Mouse (Mus musculus): ENCODE results near the gene Gm813. TPM values are rescaled to one million over a fixed set of nuclear protein-coding genes. Genes with fewer than 3 reads are reported as not detected.
"Not testable (repeated sequence)": the region's sequence is repeated elsewhere in the genome, so short reads cannot be mapped to it uniquely, and the experiment has no call there.

Gene Gm813
- polyA plus RNA-seq (2015; fragmentation: Nextera tagmentation; extraction: Ambion mirVana): not detected in 2 replicates

DNA sequence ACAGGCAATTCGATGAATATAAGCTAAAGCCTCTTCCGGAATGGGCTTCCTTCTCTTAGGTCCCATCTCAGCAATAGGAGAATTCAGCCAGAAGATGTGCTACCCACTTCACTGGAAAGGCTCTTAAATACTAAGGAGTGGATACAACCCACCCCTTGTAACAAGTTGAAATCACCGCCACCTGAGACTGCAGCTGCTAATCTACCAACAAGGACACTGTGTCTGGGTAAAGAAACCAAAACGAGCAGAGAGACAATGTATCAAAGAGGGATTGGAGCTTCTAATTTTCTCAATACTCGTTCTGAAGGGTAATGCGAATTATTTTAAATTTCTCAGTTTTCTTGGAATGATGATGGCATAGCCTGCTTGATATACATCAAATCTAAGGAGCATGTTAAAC, at the start of gene Gm813:
TSS of gene Gm813 (minus strand) at position 101 of the 400 bp plus-strand sequence.
- H3K4me3 ChIP-seq (replicated peaks): no peak within 1 kb of the TSS
- no peaks in the 10 kb centered on the region for H3K4me1 ChIP-seq (replicated peaks)
- no peak within 1 kb of the TSS for H3K27ac ChIP-seq (replicated peaks)
- H3K9me3 ChIP-seq (replicated peaks): no peaks in the 10 kb centered on the region
- 71% methylated on average over 6 of the region's 6 CpGs for WGBS (ENCODE audit: insufficient replicate concordance)
- H3K4me2 ChIP-seq: no peak within 1 kb of the TSS
- no peaks in the 10 kb centered on the region for H3K27me3 ChIP-seq
- H3K9ac ChIP-seq: no peak within 1 kb of the TSS
- ATAC-seq (ENCODE audit: insufficient read depth): no peak
- no peaks in the 10 kb centered on the region for H3K36me3 ChIP-seq (replicated peaks)

DNA sequence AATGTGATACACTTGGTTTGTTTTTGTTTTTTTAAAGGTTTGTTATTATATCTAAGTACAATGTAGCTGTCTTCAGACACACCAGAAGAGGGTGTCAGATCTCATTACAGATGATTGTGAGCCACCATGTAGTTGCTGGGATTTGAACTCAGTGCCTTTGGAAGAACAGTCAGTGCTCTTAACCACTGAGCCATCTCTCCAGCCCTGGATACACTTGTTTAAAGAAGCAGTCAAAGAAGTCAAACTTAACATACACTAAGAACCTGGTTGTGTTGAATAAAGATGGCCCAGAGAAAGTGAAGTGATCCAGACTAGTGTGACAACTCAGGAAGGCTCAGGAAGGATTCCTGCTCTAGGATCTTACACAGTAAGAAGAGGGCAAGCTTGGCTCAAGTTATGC, 48.4 kb upstream of the Gm813 start:
- Histone ChIP-seq H3K27ac (replicated peaks) (peak overlapping the region; percentile 98), H3K4me1 (replicated peaks) (peaks cover 88% of the 10 kb centered on the region)
- H3K4me3 ChIP-seq (replicated peaks); H3K27me3 ChIP-seq; H3K36me3 ChIP-seq (replicated peaks); H3K9ac ChIP-seq; H3K9me3 ChIP-seq (replicated peaks); ATAC-seq (ENCODE audit: insufficient read depth); H3K4me2 ChIP-seq: not testable (repeated sequence)

DNA sequence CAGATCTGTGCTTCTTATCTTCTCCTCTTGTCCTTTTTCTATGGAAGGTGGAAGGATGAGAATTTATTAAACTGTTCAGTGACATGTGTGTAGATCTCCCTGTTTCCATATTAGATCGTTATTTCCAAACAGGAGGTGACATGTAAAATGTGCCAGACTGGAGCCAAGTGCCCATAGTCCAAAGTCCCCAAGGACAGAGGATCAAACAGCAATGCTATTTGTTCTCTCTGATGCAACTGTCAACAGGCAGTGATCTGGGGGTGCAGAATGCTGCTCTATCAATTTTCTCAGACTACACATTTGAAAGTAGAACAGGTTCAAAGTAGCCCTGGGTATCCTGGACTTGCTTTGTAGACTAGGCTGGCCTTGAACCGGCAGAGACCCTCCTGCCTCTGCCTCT, 47.0 kb upstream of the Gm813 start:
- H3K4me2 ChIP-seq: no peak overlapping the region
- no peak overlapping the region for H3K4me3 ChIP-seq (replicated peaks)
- H3K27ac ChIP-seq (replicated peaks): peak overlapping the region; percentile 97
- WGBS (ENCODE audit: insufficient replicate concordance): 77% methylated on average over 2 of the region's 2 CpGs
- no peak overlapping the region; the same call in 1 of the 2 replicates for H3K9ac ChIP-seq
- ATAC-seq (ENCODE audit: insufficient read depth): no peak
- H3K9me3 ChIP-seq (replicated peaks): no peaks in the 10 kb centered on the region
- no peaks in the 10 kb centered on the region for H3K27me3 ChIP-seq
- no peaks in the 10 kb centered on the region for H3K36me3 ChIP-seq (replicated peaks)
- peaks cover 92% of the 10 kb centered on the region for H3K4me1 ChIP-seq (replicated peaks)

DNA sequence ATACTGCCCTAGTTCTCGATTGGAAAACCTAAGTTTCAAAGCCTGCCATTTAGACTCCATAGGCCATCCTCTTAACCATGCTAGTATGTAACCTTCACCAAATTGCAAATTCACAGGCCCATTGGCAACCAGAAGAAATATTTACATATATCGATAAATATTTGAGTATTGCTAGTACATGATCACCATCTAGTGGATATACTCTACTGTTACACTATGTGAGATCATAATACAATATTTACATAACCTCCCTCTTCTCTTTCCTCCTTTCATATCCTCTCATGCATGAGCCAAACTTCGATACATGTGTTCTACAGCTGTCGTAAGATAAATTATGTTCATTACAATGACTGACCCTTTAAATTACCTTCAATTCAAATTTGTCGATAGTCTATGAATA, 46.2 kb upstream of the Gm813 start:
- Histone ChIP-seq H3K4me2 (peak overlapping the region; percentile 27; the same call in 1 of the 2 replicates), H3K9me3 (replicated peaks) (no peaks in the 10 kb centered on the region), H3K27me3 (no peaks in the 10 kb centered on the region), H3K27ac (replicated peaks) (peak overlapping the region; percentile 97), H3K9ac (no peak overlapping the region), H3K36me3 (replicated peaks) (no peaks in the 10 kb centered on the region), H3K4me3 (replicated peaks) (no peak overlapping the region), H3K4me1 (replicated peaks) (peaks cover 94% of the 10 kb centered on the region)
- ATAC-seq (ENCODE audit: insufficient read depth): peak; percentile 2; the same call in 1 of the 2 replicates
- 41% methylated on average over 5 of the region's 5 CpGs for WGBS (ENCODE audit: insufficient replicate concordance)

DNA sequence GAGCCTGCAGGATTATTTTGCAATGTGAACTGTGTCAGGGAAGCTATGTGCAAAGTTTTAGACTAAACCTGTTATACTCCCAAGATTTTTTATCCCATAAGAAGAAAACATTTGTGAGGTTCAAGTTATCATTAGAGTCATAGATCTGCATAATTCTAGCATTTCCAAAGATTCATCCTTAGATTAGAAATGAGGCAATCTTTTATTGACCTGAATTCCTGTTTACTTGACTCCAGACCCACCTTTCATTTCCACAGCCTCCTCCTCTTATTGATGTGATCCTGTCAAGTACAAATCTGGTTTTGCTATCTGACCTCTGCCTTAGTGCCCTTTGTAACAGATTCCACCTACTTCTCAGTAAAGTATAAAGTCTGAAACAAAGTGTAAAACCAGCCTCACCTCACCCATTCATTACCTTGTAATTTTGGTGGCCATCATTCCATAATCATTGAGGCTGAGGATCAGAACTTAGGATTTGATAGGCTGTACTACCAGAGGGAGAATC, 45.6 kb upstream of the Gm813 start:
- Histone ChIP-seq H3K27ac (replicated peaks) (peak overlapping the region; percentile 97), H3K4me1 (replicated peaks) (peaks cover 94% of the 10 kb centered on the region), H3K9me3 (replicated peaks) (no peaks in the 10 kb centered on the region), H3K4me3 (replicated peaks) (peak overlapping the region; percentile 35), H3K9ac (peak overlapping the region; percentile 44), H3K27me3 (no peaks in the 10 kb centered on the region), H3K4me2 (peak overlapping the region; percentile 64), H3K36me3 (replicated peaks) (no peaks in the 10 kb centered on the region)
- no peak for ATAC-seq (ENCODE audit: insufficient read depth)

DNA sequence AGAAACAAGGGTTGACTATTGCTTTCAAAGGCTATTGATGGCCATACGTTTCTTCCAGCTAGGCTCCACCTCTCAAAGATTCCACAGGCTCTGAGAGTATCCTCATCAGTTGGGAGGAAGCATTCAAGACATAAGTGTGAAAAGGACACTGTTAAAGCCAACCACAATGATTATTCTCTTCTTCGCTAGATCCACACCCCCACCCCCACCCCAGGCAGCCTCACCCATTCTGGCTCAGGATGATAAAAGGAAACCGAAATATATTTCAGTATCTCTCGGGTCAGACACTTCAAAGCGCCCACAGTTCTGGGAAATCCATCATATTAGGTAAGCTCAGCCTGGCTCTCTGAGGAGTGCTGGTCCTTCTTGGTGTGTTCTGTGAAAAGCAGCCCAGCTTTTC, 45.0 kb upstream of the Gm813 start:
- Histone ChIP-seq H3K36me3 (replicated peaks) (no peaks in the 10 kb centered on the region), H3K27ac (replicated peaks) (peak overlapping the region; percentile 97), H3K4me3 (replicated peaks) (peak overlapping the region; percentile 35), H3K9ac (peak overlapping the region; percentile 51), H3K9me3 (replicated peaks) (no peaks in the 10 kb centered on the region), H3K27me3 (no peaks in the 10 kb centered on the region), H3K4me2 (peak overlapping the region; percentile 64), H3K4me1 (replicated peaks) (peaks cover 91% of the 10 kb centered on the region)
- ATAC-seq (ENCODE audit: insufficient read depth): peak; percentile 92
- WGBS (ENCODE audit: insufficient replicate concordance): 10% methylated on average over 5 of the region's 5 CpGs

DNA sequence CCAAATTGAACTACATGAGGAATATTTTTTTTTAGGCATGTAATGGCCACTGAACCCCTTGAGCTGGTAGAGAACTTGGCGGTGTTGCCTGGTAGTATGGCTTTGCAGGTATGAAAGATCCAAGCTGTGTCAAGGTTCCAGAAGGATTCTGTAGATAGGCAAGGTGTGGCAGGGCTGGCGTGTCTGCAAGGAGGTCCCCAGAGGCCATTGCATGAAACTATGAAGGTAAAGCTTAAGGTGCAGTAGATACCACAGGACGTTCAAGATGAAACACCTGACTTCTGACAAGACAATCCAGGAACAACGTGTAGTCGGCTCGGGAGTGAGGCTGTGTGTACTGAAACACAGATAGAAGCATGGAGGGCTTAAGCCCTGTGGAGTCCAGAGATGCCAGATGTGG, 41.9 kb upstream of the Gm813 start:
- peak overlapping the region; percentile 57 for H3K4me2 ChIP-seq
- H3K27me3 ChIP-seq: no peaks in the 10 kb centered on the region
- peak overlapping the region; percentile 86 for H3K27ac ChIP-seq (replicated peaks)
- no peak overlapping the region; the same call in 1 of the 2 replicates for H3K4me3 ChIP-seq (replicated peaks)
- H3K36me3 ChIP-seq (replicated peaks): no peaks in the 10 kb centered on the region
- 0 out of 2 replicates have a peak overlapping the region, but pooled peaks have one; percentile 16 for H3K9ac ChIP-seq
- peak; percentile 69 for ATAC-seq (ENCODE audit: insufficient read depth)
- H3K9me3 ChIP-seq (replicated peaks): no peaks in the 10 kb centered on the region
- WGBS (ENCODE audit: insufficient replicate concordance): 55% methylated on average over 6 of the region's 6 CpGs
- H3K4me1 ChIP-seq (replicated peaks): peaks cover 67% of the 10 kb centered on the region

DNA sequence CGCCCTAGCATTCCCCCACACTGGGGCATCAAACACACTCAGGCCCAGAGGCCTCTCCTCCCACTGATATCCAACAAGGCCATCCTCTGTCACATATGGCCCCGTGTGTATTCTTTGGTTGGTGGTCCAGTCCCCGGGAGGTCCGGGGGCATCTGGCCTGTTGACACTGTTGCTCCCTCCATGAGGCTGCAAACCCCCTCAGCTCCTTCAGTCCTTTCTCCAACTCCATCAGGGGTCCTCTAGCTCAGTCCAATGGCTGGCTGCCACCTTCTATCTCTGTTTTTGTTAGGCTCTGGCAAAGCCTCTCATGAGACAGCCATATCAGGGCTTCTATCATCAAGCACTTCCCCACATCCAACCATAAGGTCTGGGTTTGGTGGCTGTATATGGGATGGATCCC, 39.7 kb upstream of the Gm813 start:
- WGBS (ENCODE audit: insufficient replicate concordance): 87% methylated on average over 4 of the region's 4 CpGs
- no peaks in the 10 kb centered on the region for H3K27me3 ChIP-seq
- peaks cover 49% of the 10 kb centered on the region for H3K4me1 ChIP-seq (replicated peaks)
- ATAC-seq (ENCODE audit: insufficient read depth): no peak
- H3K4me2 ChIP-seq: no peak overlapping the region
- H3K4me3 ChIP-seq (replicated peaks): no peak overlapping the region
- H3K27ac ChIP-seq (replicated peaks): peak overlapping the region; percentile 68
- no peak overlapping the region for H3K9ac ChIP-seq
- H3K36me3 ChIP-seq (replicated peaks): no peaks in the 10 kb centered on the region
- no peaks in the 10 kb centered on the region for H3K9me3 ChIP-seq (replicated peaks)

DNA sequence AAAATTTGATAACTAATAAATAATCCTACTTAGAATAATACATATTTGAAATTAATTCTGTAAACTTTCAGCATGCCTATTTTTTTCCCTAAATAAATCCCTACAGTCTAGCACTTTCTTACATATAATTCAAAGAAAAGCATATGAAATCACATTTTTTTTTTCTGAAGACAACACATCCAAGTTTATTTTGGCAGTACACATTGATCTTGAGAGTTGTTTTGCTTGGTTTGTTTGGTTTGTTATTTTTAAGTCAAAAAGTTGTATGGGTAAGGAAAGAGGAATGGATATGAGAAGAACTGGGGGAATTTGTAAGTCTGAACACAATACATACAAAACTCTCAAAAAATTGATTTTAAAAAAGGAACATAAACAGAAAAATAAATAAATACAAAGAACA, 39.0 kb upstream of the Gm813 start:
- Histone ChIP-seq H3K4me3 (replicated peaks) (no peak overlapping the region), H3K9me3 (replicated peaks) (no peaks in the 10 kb centered on the region), H3K27me3 (no peaks in the 10 kb centered on the region), H3K9ac (no peak overlapping the region), H3K27ac (replicated peaks) (no peak overlapping the region), H3K36me3 (replicated peaks) (no peaks in the 10 kb centered on the region), H3K4me2 (no peak overlapping the region), H3K4me1 (replicated peaks) (peaks cover 41% of the 10 kb centered on the region)
- no peak for ATAC-seq (ENCODE audit: insufficient read depth)

DNA sequence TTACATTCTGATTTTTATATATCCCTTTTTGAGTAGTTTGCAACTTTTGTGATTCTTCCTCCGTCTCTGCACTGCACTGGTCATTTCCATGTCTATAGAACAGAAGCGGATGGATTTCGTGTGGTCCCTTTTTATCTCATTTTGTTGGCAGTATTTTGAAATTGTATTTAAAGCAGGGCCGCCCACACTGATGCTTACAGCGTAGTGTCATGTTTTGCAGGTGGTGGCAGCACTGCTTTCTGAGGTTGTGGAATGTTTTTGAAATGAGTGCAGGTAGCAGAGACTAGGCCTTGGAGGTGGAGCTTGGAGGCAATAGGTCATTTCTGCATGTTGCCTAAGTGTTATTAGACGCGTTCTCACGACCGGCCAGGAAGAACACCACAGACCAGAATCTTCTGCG, 33.2 kb upstream of the Gm813 start:
- Histone ChIP-seq H3K9me3 (replicated peaks) (no peaks in the 10 kb centered on the region), H3K4me2 (no peak overlapping the region), H3K27me3 (no peaks in the 10 kb centered on the region), H3K36me3 (replicated peaks) (no peaks in the 10 kb centered on the region), H3K4me1 (replicated peaks) (no peaks in the 10 kb centered on the region), H3K27ac (replicated peaks) (no peak overlapping the region), H3K4me3 (replicated peaks) (no peak overlapping the region), H3K9ac (no peak overlapping the region)
- no peak for ATAC-seq (ENCODE audit: insufficient read depth)
- 91% methylated on average over 10 of the region's 10 CpGs for WGBS (ENCODE audit: insufficient replicate concordance)

DNA sequence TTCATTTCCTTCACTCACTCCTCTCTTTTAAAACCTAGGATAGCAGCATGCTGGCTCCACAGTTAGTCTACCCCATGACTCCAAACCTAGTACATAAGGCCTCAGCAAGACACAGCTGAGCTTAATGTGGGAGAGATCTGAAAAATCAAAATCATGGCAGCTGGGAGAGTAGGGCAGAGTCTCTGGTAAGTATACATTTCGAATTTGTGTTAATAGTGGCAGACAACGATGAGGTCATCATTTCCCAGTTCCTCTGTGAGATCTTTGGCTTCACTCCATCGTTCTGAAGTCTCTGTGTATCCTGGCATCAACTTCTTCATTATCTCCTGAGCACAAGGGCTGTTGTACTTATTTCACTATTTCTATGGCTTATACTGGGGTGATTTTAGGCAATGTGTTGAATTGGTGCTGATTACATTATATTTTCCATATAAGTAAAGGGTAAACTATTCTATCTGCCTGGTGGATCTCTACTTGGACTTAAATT, 22.0 kb upstream of the Gm813 start, which contains the start of gene E330017A01Rik:
TSS of gene E330017A01Rik (minus strand) at position 51 of the 487 bp plus-strand sequence.
- H3K27ac ChIP-seq (replicated peaks): peak within 1 kb of the TSS; percentile 26
- no peaks in the 10 kb centered on the region for H3K9me3 ChIP-seq (replicated peaks)
- no peaks in the 10 kb centered on the region for H3K27me3 ChIP-seq
- H3K36me3 ChIP-seq (replicated peaks): no peaks in the 10 kb centered on the region
- H3K9ac ChIP-seq: no peak within 1 kb of the TSS
- H3K4me3 ChIP-seq (replicated peaks): no peak within 1 kb of the TSS
- H3K4me2 ChIP-seq: no peak within 1 kb of the TSS
- ATAC-seq (ENCODE audit: insufficient read depth): no peak
- 73% methylated on average over 3 of the region's 3 CpGs for WGBS (ENCODE audit: insufficient replicate concordance)
- peaks cover 15% of the 10 kb centered on the region for H3K4me1 ChIP-seq (replicated peaks)

DNA sequence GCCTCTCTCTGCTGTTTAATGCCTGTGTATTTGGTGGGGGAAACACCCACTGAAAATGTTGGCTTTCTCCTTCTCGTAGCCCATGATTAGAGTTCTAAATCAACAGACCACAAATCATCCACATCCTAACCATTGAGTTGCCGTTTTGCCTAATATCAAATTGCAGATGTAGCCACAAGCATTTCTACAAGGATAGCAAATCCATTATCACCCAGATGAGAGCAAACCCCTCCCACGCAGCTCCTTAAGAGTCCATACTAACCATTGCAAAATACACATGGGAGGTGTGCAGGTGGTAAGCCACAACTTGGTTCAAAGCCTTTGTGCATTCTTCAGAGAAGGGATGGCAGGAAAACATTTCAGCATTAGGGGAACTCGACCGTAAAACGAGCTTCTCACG, 21.2 kb upstream of the Gm813 start:
- 63% methylated on average over 7 of the region's 7 CpGs for WGBS (ENCODE audit: insufficient replicate concordance)
- Histone ChIP-seq H3K27me3 (no peaks in the 10 kb centered on the region), H3K36me3 (replicated peaks) (no peaks in the 10 kb centered on the region), H3K27ac (replicated peaks) (no peak overlapping the region; the same call in 1 of the 2 replicates), H3K9me3 (replicated peaks) (no peaks in the 10 kb centered on the region), H3K4me1 (replicated peaks) (peaks cover 15% of the 10 kb centered on the region), H3K4me2 (no peak overlapping the region), H3K4me3 (replicated peaks) (no peak overlapping the region), H3K9ac (no peak overlapping the region)
- ATAC-seq (ENCODE audit: insufficient read depth): no peak

Measured in liver, embryonic 15.5 days (tissue).